Mouse (Mus musculus): ENCODE data around the gene Creb3l2. TPM values are rescaled to one million over a fixed set of nuclear protein-coding genes. Genes with fewer than 3 reads are reported as not detected.
A peak's percentile ranks its signal among the peaks of the same experiment; 100 is the strongest.
"Not testable (repeated sequence)": the region's sequence is repeated elsewhere in the genome, so short reads cannot be mapped to it uniquely, and the experiment has no call there.

Gene Creb3l2
- total RNA-seq, 2 experiments from 2014 or later = 8.3 to 9.8 TPM

DNA sequence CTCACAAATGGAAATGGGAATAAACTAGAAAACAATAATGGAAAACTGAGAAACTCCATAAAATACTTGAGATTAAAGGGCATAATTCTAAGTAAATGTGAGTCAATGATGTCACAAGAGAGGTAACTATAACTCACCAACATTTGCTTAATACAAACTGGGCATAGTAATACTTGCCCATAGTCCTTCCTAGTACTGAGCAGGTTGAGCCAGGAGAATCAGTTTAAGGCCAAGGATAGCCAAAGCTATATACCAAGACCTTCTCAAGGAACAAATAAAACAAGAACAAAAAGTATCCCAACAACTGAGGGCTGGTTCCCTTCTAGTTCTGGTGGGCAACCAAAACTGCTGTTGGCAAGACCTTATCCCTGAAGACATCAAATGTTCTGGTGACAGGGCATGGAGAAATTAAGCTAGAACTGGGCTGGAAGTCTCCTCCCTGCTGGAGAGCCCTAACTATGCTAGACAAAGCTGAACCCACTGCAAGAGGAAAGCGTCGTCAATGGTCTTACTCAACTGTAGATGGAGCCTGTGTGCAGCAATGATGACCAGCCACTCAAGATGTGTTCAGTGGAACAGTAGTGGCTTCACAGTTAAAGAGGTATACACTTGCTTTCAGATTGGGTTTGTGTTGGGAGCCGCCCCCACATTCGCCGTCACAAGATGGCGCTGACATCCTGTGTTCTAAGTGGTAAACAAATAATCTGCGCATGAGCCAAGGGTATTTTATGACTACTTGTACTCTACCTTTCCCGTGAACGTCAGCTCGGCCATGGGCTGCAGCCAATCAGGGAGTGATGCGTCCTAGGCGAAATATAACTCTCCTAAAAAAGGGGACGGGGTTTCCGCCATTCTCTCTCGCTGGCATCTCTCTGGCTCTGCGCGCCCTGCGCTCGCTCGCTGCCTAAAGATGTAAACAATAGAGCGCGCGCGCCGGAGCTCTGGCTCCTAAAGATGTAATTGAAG, 21.9 kb upstream of the Creb3l2 start:
- peak overlapping the region; percentile 32; the same call in 1 of the 2 replicates for H3K27ac ChIP-seq
- DNase-seq (ENCODE audit: low spot score in 2 of 2) = peak; percentile 26 to 33
- not testable (repeated sequence) for H3K4me3 ChIP-seq
- peak; percentile 57 for TF ChIP-seq CTCF (conservative IDR thresholded peaks at IDR 0.05)

DNA sequence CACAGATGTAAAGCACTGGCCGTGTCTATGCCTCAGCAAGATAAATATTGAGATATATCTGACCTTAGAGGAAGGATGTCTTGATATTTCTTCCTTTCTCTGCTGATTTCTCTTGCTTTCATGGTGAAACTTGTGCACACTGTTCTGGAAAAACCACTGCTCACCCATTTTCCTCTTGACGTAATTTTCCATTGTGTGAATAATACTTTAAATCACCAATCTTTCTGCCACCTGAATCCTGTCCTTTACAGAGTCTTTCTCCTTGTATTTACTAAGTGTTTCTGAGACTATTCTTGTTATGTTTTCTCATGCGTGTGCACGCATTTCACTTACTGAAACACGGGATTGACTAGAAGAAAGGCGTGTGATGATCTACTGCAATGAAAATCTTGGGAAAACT, 18.7 kb upstream of the Creb3l2 start:
- no peak for TF ChIP-seq CTCF (conservative IDR thresholded peaks at IDR 0.05)
- Histone ChIP-seq H3K27ac (no peak overlapping the region), H3K4me3 (no peak overlapping the region)
- no peak for DNase-seq (ENCODE audit: low spot score in 2 of 2)

DNA sequence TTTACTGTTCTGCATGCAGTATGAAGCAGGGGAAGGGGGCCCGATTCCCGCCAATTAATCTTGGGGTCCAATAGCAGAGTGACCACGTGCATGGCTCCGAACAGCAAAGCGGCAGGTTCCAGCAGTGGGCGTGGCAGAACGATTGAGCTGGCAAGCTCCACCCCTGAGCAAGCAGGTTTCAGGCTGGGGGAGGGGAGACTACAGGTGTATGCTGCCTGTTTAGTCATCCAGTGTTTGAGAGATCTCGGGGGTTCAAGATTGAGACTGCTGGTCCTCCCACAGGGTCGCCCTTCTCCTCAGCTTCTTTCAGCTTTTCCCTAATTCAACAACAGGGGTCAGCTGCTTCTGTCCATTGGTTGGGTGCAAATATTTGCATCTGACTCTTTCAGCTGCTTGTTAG, 17.7 kb upstream of the Creb3l2 start:
- not testable (repeated sequence) for H3K4me3 ChIP-seq; DNase-seq (ENCODE audit: low spot score in 2 of 2); H3K27ac ChIP-seq

DNA sequence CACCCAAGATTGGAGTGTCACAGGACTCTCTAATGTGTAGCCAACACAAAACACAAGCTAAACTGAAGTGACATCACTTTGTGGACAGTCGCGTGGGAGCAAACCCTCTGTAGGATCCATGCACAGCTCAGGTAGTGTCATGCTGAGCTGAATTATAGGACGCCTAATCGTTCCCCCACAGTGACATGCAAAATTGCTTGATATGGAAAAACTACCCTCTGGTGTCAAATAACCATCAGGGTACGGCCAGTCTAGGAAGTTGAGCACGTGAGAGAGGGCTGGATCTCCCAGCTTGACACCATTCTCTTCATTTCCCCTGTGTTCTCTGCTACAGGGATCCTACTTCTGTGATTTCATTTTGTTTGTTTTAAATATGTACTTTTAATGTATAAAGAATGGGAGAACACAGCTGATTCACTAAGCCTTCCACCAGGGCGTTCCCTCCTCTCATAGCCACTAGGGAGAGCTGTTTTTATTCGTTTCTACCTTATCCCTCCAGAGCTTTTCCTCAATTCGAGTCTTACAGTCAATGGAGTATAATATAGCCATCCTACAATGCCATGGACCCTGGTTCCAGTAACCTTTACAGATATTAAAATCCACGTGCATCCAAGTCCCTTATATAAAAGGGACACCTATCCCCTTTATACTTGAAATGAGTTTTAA, 16.2 kb upstream of the Creb3l2 start:
- Histone ChIP-seq H3K4me3 (no peak overlapping the region), H3K27ac (no peak overlapping the region)
- no peak for DNase-seq (ENCODE audit: low spot score in 2 of 2)
- TF ChIP-seq CTCF (conservative IDR thresholded peaks at IDR 0.05) = peak; percentile 76

DNA sequence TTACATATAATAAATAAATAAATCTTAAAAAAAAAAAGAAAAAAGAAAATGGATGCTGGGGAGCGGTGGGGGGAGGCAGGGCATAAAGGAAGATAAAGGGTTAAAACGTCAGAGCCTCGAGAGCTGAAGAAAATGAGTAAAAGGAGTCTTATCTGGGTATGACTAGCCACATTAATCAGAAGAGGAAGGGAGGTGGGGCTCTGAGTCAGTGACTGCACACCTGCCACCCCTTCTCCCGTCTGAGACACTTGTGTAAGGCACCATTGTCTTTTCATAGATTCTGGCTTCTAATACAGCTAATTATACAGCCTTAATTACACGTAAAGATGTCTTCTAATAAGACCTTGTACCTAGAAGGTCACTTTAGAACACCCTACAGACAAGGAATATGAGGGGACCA, 13.6 kb upstream of the Creb3l2 start:
- Histone ChIP-seq H3K4me3 (no peak overlapping the region), H3K27ac (no peak overlapping the region)
- DNase-seq (ENCODE audit: low spot score in 2 of 2) = no peak
- TF ChIP-seq CTCF (conservative IDR thresholded peaks at IDR 0.05) = no peak

DNA sequence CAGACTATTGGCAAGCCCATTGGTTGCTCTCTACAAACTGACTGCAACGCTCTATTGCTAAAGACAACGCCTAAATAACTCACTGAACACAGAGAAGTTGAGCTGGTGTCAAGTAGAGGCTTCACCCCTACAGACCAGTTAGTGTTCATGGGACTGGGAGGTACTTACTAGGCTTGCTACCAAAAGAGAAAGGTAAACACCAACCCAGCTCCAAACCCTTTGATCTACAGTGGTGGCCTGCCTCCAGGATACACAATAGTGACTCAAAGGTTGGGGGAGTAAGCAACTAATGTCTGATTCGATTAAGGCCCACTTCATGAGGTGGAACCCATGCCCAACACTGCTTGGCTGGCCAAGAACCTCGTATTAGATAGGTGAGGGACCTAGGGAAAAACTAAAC, 11.1 kb upstream of the Creb3l2 start:
- Histone ChIP-seq H3K4me3 (no peak overlapping the region), H3K27ac (no peak overlapping the region)
- no peak for DNase-seq (ENCODE audit: low spot score in 2 of 2)
- TF ChIP-seq CTCF (conservative IDR thresholded peaks at IDR 0.05) = no peak

DNA sequence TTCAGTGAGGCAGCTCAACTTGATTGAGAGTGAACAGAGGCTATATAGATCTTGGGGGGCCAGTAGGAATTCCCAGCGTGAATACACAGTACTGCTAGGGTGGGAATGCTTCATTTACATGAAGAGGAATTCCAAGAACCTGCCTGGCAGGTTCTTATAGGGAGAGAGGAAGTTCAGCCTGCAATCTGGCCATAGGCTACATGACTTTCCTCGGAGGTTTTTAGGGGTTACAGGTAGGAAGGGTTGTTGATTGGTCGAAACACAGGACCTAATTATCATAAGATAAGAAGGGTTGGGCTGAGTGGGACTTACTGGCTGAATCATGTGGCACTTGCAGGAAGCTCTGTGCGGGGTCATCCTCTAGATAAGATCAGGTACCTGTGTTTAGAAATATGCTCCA, 9.7 kb upstream of the Creb3l2 start:
- H3K4me3 ChIP-seq = no peak overlapping the region
- no peak overlapping the region for H3K27ac ChIP-seq
- no peak for DNase-seq (ENCODE audit: low spot score in 2 of 2)
- TF ChIP-seq CTCF (conservative IDR thresholded peaks at IDR 0.05) = no peak

DNA sequence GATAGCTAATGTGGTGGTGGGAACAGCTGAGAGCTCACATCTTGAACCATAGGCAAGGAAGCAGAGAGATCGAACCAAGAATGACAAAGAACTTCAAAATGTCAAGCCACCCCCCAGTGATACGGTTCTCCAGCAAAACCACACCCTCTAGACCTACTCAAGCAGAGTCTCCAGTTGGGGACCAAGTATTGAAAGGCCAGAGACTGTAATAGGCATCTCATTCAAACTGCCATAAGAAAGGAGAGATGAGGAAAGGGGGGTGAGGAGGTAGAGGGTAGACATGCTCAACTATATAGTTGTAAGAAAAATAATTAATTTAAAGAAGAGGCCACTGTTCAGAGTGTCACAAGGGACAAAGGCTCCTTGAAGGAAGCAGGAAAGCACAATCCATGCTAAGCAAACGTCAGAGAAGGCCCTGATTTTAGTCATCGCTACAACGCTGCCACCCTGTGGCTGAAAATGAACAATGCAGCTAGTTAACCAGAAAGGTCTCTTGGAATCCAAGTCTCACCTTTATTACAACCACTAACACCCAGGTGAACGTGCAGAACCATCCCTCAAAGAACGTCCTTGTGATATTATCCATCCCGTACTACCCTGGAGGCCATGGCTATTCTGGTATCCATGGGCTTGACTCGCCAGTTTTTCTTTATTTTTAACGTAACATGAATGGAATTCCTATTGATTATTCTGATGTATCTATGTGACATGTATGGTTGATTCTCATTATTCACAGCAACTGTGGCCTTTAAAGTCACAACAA, 5.9 kb upstream of the Creb3l2 start:
- peak; percentile 95 for TF ChIP-seq CTCF (conservative IDR thresholded peaks at IDR 0.05)
- no peak overlapping the region for H3K27ac ChIP-seq
- H3K4me3 ChIP-seq = no peak overlapping the region
- peak; percentile 57 to 79 for DNase-seq (ENCODE audit: low spot score in 2 of 2)

DNA sequence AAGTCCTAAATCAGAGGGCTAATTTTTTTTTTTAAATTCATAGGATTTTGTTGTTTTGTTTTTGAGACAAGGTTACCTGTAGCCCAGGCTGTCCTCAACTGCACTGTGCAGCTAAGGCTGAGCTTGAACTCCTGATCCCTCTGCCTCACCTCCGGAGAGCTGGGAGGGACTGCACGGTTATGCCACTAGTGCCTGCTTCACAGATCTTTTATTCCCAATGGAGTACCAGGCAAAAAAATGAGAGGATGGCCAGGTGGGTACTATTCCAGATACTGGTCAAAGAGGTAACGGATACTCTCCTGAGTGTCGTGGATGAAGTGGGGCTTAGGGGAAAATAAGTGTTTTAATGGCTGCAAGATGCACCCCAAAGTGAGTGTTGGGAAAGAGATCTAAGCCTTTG, 835 bp upstream of the Creb3l2 start:
- peak overlapping the region; percentile 75 for H3K27ac ChIP-seq
- no peak for DNase-seq (ENCODE audit: low spot score in 2 of 2)
- no peak for TF ChIP-seq CTCF (conservative IDR thresholded peaks at IDR 0.05)
- peak overlapping the region; percentile 75 for H3K4me3 ChIP-seq

DNA sequence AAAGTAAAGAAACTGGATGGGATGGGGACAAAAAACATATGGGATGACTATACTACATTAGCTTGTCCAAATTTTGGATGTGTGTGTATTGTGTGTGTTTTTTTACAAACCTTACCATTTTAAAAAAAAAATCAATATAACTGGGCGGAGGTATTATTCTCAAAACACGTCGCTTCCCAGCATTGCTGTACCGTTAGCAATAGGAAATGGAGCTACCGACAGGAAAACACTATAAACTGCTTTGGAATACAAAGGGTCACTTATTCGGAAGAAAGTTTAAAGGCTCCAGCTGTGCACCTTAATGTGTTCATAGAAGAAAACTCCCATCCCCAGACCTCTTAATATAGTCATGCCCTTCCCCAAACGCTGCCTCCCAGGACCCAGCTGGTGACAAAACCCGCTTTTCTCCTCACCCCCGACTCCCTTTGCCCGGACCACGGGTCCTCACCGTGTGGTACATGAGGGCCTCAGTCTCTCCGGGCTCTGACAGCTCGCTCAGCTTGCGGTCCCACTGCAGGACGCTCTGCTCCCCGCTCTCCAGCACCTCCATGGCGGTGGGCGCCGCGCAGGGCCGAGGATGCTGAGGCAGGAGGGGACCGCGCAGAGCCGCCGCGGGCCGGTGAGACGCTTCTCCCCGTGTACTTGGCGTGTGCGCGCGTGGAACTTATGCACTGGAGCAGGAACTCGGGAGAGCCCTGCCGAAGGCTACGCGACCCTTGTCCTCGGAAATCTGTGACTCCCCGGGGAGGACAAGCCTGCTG, 515 bp downstream of the Creb3l2 start:
- TF ChIP-seq CTCF (conservative IDR thresholded peaks at IDR 0.05) = no peak
- peak overlapping the region; percentile 80 for H3K27ac ChIP-seq
- peak overlapping the region; percentile 78 for H3K4me3 ChIP-seq
- DNase-seq (ENCODE audit: low spot score in 2 of 2) = peak in 1 of 2 experiments; percentile 25

DNA sequence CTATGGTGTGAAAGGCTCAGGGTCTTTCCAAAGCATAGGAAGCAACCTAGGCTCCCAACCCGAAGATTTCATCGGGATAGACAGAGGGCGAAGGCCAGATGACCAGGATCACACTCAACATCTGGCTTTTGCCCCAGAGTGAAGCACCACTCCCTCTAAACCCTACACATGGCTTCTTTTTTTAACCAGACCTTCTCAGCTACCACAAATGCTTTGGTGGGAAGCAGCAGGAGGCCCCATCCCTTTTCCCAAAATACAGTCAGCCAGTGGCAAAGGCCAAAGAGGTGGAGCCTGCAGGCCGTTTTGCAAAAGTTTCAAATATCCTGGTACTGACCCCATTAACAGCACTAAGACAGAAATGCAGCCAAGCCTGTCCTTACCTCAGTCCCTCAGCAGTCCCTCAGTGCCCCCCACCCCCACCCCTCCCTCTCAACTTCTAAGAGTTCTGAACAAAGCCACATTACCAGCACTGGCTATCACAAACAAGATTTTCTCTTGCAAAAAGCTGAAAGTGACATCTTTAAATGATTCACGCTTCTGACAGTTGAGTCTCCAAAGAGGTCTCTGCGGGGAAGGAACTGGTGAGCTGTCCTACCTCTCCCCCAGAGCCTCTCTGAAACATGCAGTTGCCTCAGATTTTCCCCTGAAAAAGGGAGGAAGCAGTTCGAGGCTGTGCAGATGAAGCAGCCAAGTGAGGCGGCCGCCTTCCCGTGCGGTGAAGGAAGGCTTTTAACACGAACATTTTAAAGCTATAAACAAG, 1.3 kb downstream of the Creb3l2 start:
- TF ChIP-seq CTCF (conservative IDR thresholded peaks at IDR 0.05) = no peak
- Histone ChIP-seq H3K27ac (peak overlapping the region; percentile 80), H3K4me3 (peak overlapping the region; percentile 78)
- DNase-seq (ENCODE audit: low spot score in 2 of 2) = no peak
